Mouse (Mus musculus): ENCODE data around the gene Aida.

DNA sequence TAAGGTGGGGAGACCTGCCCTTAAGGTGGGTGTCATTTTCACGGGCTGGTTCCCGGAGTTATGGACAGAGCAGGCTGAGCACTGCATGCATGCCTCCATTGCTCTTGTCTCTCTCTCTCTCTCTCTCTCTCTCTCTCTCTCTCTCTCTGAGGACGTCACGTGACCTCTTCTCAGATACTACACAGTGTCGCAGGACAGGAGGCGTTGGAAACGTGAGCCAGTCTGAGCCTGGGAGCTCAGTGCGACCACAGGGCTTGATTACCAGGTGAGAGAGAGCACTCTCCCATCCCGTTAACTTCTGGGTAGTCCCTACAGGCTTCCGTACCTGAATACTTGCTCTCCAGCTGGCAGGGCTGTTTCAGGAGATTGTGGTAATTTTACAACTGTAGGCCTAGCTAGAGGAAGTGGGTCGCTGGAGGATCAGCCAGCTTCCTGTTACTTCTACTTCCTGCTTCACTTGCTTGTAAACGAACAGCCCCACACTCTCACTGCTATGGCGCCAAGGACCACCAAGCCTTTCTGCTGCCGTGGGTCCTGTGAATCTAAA is 30.4 kb upstream of the Aida start:
- no peak for TF ChIP-seq POLR2A (IDR thresholded peaks at IDR 0.05; ENCODE audit: borderline replicate concordance, low read depth, low read length)
- no peak for TF ChIP-seq CTCF (IDR thresholded peaks at IDR 0.05; ENCODE audit: low read depth, low read length)
